Mouse (Mus musculus): ENCODE measurements at regions not wholly inside any gene's neighbourhood (a gene's known extent, or its start where the extent isn't known, plus 50 kb on each side); places are given as distances from the start of the nearest gene placed in this dataset.
A peak's percentile ranks its signal among the peaks of the same experiment; 100 is the strongest.

GRCm38 (mm10) chr11:89841853-89842252 is 64.4 kb upstream of the Ankfn1 start:
- no peak overlapping the region for H3K4me3 ChIP-seq (ENCODE audit: low read depth, low read length)

GRCm38 (mm10) chr11:89839671-89840327 is 62.3 kb upstream of the Ankfn1 start:
- TF ChIP-seq CTCF (IDR thresholded peaks at IDR 0.05; ENCODE audit: low read depth), result no peak
- peak; percentile 78 for DNase-seq
- H3K4me2 ChIP-seq (ENCODE audit: low read depth), result no peak overlapping the region
- no peaks in the 10 kb centered on the region for H3K4me1 ChIP-seq (ENCODE audit: insufficient read depth)
- no peak overlapping the region for H3K4me3 ChIP-seq (ENCODE audit: low read depth, low read length)
- peak; percentile 90 for ATAC-seq
- no peaks in the 10 kb centered on the region for H3K9me3 ChIP-seq (ENCODE audit: low read length)
- WGBS, result 11% methylated on average over 6 of the region's 6 CpGs
- H3K27me3 ChIP-seq (ENCODE audit: insufficient read depth, low read length), result no peaks in the 10 kb centered on the region
- H3K9ac ChIP-seq, result no peak overlapping the region
- H3K36me3 ChIP-seq (ENCODE audit: insufficient read depth), result no peaks in the 10 kb centered on the region
- no peak overlapping the region for H3K27ac ChIP-seq (ENCODE audit: low read depth, low read length)

More at GRCm38 (mm10) chr11:89841853-89842252, 64.4 kb upstream of the Ankfn1 start:
- no peaks in the 10 kb centered on the region for H3K36me3 ChIP-seq (ENCODE audit: insufficient read depth)
- H3K27me3 ChIP-seq (ENCODE audit: insufficient read depth, low read length), result no peaks in the 10 kb centered on the region
- no peak overlapping the region for H3K27ac ChIP-seq (ENCODE audit: low read depth, low read length)
- H3K4me2 ChIP-seq (ENCODE audit: low read depth), result no peak overlapping the region
- DNase-seq, result no peak
- no peaks in the 10 kb centered on the region for H3K9me3 ChIP-seq (ENCODE audit: low read length)
- H3K4me1 ChIP-seq (ENCODE audit: insufficient read depth), result no peaks in the 10 kb centered on the region
- no peak for TF ChIP-seq CTCF (IDR thresholded peaks at IDR 0.05; ENCODE audit: low read depth)
- H3K9ac ChIP-seq, result no peak overlapping the region
- no peak for ATAC-seq

- Histone ChIP-seq H3K27me3 (ENCODE audit: insufficient read depth, low read length) (no peaks in the 10 kb centered on the region), H3K36me3 (ENCODE audit: insufficient read depth) (no peaks in the 10 kb centered on the region), H3K4me2 (ENCODE audit: low read depth) (no peak overlapping the region), H3K9ac (no peak overlapping the region), H3K4me3 (ENCODE audit: low read depth, low read length) (no peak overlapping the region), H3K9me3 (ENCODE audit: low read length) (no peaks in the 10 kb centered on the region), H3K4me1 (ENCODE audit: insufficient read depth) (no peaks in the 10 kb centered on the region), H3K27ac (ENCODE audit: low read depth, low read length) (no peak overlapping the region)
- ATAC-seq (no peak), DNase-seq (no peak)
- TF ChIP-seq CTCF (IDR thresholded peaks at IDR 0.05; ENCODE audit: low read depth), result 0 out of 2 replicates have a peak, but pooled peaks have one; percentile 18
- 100% methylated on average over 1 of the region's 1 CpGs for WGBS
Observed at GRCm38 (mm10) chr11:89837995-89838394, 60.5 kb upstream of the Ankfn1 start.

- no peak overlapping the region for H3K4me2 ChIP-seq (ENCODE audit: low read depth)
- no peaks in the 10 kb centered on the region for H3K9me3 ChIP-seq (ENCODE audit: low read length)
- H3K9ac ChIP-seq, result no peak overlapping the region
- no peak for TF ChIP-seq CTCF (IDR thresholded peaks at IDR 0.05; ENCODE audit: low read depth)
- DNase-seq, result no peak
- H3K27me3 ChIP-seq (ENCODE audit: insufficient read depth, low read length), result no peaks in the 10 kb centered on the region
- H3K27ac ChIP-seq (ENCODE audit: low read depth, low read length), result no peak overlapping the region
- ATAC-seq, result no peak
- H3K36me3 ChIP-seq (ENCODE audit: insufficient read depth), result no peaks in the 10 kb centered on the region
- no peaks in the 10 kb centered on the region for H3K4me1 ChIP-seq (ENCODE audit: insufficient read depth)
- WGBS, result 81% methylated on average over 4 of the region's 4 CpGs
- H3K4me3 ChIP-seq (ENCODE audit: low read depth, low read length), result no peak overlapping the region
Observed at GRCm38 (mm10) chr11:89836897-89837296, 59.4 kb upstream of the Ankfn1 start.

DNA sequence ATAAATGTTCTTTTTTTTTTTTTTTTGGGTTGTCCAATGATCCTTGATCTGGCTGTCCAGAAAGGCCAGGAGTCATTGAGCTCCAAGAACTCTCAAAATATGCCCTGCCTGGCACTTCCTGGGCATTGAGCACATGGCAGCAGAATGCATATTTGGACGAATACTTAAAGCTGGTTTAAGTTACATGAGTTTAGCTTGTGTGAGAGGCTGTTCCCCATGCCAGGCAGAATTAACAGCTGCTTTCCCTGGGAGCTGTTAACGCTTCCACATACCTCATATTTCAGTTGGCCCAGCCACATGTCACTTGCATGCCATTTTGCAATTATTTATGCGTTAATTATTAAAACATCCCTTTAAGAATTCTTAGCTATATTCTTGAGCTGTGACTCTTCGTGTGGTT is 56.6 kb upstream of the Ankfn1 start:
- WGBS, result 79% methylated on average over 4 of the region's 4 CpGs
- TF ChIP-seq CTCF (IDR thresholded peaks at IDR 0.05; ENCODE audit: low read depth), result no peak

DNA sequence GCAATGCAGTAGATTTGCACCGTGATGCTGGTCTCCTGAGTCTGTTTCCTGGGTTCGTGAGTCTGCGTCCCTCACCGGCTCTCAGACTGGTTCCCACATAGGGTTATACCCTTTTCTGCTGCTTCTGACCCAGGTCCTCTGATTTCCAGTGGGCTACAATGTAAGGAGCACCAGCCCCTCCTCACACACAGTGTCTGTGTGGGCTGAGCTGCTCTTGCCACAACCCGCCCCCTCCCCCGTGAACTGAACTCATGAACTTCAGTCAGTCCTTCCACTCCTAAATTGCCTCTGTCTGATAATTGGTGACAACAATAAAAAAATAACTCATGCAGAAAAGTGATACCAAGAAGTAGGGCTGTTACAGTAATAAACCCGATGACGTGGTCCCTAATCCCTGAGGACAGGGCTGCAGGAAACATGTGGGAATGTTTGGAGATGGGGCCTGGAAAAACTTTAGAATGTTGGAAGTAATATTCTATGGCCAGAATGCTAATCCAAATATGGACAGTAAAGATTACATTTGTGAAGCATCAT is 54.2 kb upstream of the Ankfn1 start:
- TF ChIP-seq CTCF (IDR thresholded peaks at IDR 0.05; ENCODE audit: low read depth), result no peak
- 81% methylated on average over 8 of the region's 8 CpGs for WGBS
- Histone ChIP-seq H3K4me1 (ENCODE audit: insufficient read depth) (no peaks in the 10 kb centered on the region), H3K36me3 (ENCODE audit: insufficient read depth) (no peaks in the 10 kb centered on the region), H3K9me3 (ENCODE audit: low read length) (no peaks in the 10 kb centered on the region), H3K27me3 (ENCODE audit: insufficient read depth, low read length) (no peaks in the 10 kb centered on the region), H3K27ac (ENCODE audit: low read depth, low read length) (no peak overlapping the region), H3K9ac (no peak overlapping the region), H3K4me3 (ENCODE audit: low read depth, low read length) (no peak overlapping the region), H3K4me2 (ENCODE audit: low read depth) (no peak overlapping the region)
- ATAC-seq, result no peak
- no peak for DNase-seq

More for the DNA sequence above, 56.6 kb upstream of the Ankfn1 start:
- Histone ChIP-seq H3K27ac (ENCODE audit: low read depth, low read length) (no peak overlapping the region), H3K4me1 (ENCODE audit: insufficient read depth) (no peaks in the 10 kb centered on the region), H3K4me2 (ENCODE audit: low read depth) (no peak overlapping the region), H3K27me3 (ENCODE audit: insufficient read depth, low read length) (no peaks in the 10 kb centered on the region), H3K9ac (no peak overlapping the region), H3K4me3 (ENCODE audit: low read depth, low read length) (no peak overlapping the region), H3K36me3 (ENCODE audit: insufficient read depth) (no peaks in the 10 kb centered on the region), H3K9me3 (ENCODE audit: low read length) (no peaks in the 10 kb centered on the region)
- DNase-seq, result no peak
- ATAC-seq, result no peak

All from forebrain, postnatal 0 days (tissue).